Mouse (Mus musculus) midbrain, postnatal 0 days (tissue): ENCODE data around the gene Mindy1. TPM values are rescaled to one million over a fixed set of nuclear protein-coding genes. Genes with fewer than 3 reads are reported as not detected.

Experiments
- ATAC-seq: fragments of 200-750 bp; cut with Nextera tagmentation; 2 replicates; pipeline ENCODE4 v1.8.0; 2017; ENCODE audit warnings: moderate number of reproducible peaks, mild to moderate bottlenecking, moderate TSS enrichment, moderate library complexity; ENCODE audit not compliant: low FRiP score
- DNase-seq: peaks from one replicate; pipeline ENCODE4 v3.0.0-alpha.2; 2015; ENCODE audit warnings: low spot score
- H3K27ac ChIP-seq: fragments of 300-500 bp; sonication (generic); 2 replicates; pipeline ENCODE4 v1.5.1; 2014; ENCODE audit warnings: low read depth, mild to moderate bottlenecking, low read length, mixed read lengths
- H3K27me3 ChIP-seq: fragments of 300-500 bp; sonication (generic); 2 replicates; pipeline ENCODE4 v1.6.1; 2014; ENCODE audit warnings: low read length, control low read depth, mixed read lengths; ENCODE audit not compliant: insufficient read depth
- H3K36me3 ChIP-seq: fragments of 300-500 bp; sonication (generic); 2 replicates; pipeline ENCODE4 v1.6.1; 2014; ENCODE audit warnings: low read length, control low read depth, mixed read lengths; ENCODE audit not compliant: insufficient read depth
- H3K4me1 ChIP-seq: fragments of 300-500 bp; sonication (generic); 2 replicates; pipeline ENCODE4 v1.6.1; 2014; ENCODE audit warnings: mild to moderate bottlenecking, control low read depth, antibody characterized with exemption, low read length, mixed read lengths; ENCODE audit not compliant: insufficient read depth
- H3K4me2 ChIP-seq: fragments of 300-500 bp; sonication (generic); 2 replicates; pipeline ENCODE4 v1.6.1; 2014; ENCODE audit warnings: low read depth, mild to moderate bottlenecking, low read length, mixed read lengths; ENCODE audit not compliant: poor library complexity, severe bottlenecking
- H3K4me3 ChIP-seq: fragments of 300-500 bp; sonication (generic); 2 replicates; pipeline ENCODE4 v1.5.1; 2014; ENCODE audit warnings: low read depth, mild to moderate bottlenecking, low read length, moderate library complexity
- H3K9ac ChIP-seq: fragments of 300-500 bp; sonication (generic); replicated peaks from 2 replicates; pipeline ENCODE4 v1.6.1; 2014; ENCODE audit warnings: mild to moderate bottlenecking, low read length, moderate library complexity, mixed read lengths; ENCODE audit not compliant: poor library complexity, severe bottlenecking
- H3K9me3 ChIP-seq: fragments of 300-500 bp; sonication (generic); 2 replicates; pipeline ENCODE4 v1.6.1; 2016; ENCODE audit warnings: low read length, control low read depth
- CTCF ChIP-seq: IDR thresholded peaks from 2 replicates; pipeline ENCODE4 v1.5.1; 2016; ENCODE audit warnings: antibody characterized with exemption, mild to moderate bottlenecking
- whole genome bisulfite sequencing: fragments of 180-500 bp; shearing (Covaris S2); extraction: QIAGEN DNeasy Blood & Tissue Kit; methylation state at CpG from one replicate; pipeline ENCODE4 v1.1.7; 2014; 5-methylcytosine and 5-hydroxymethylcytosine counted together
- polyA plus RNA-seq: library from polyadenylated mRNA; unstranded; fragments of >200 nt; fragmentation: Nextera tagmentation; extraction: Ambion mirVana; gene quantifications from 2 replicates; pipeline ENCODE4 v1.2.1, GENCODE M21; 2015
- total RNA-seq: library from RNA; depleted of rRNA; stranded (reverse); fragments of >200 nt; gene quantifications from 2 replicates; pipeline ENCODE4 v1.2.3, GENCODE M21; 2014

The Mindy1 gene
- total and polyA plus RNA-seq, 2 experiments from 2014 or later: 34.8 to 37.1 TPM

- DNase-seq: no peak
- Histone ChIP-seq H3K27me3 (no peaks in the 10 kb centered on the region), H3K9ac (no peak overlapping the region), H3K4me1 (peaks cover 6% of the 10 kb centered on the region; the same call in 1 of the 2 replicates), H3K9me3 (no peaks in the 10 kb centered on the region), H3K4me2 (no peak overlapping the region), H3K27ac (no peak overlapping the region), H3K4me3 (no peak overlapping the region), H3K36me3 (peaks cover 8% of the 10 kb centered on the region; the same call in 1 of the 2 replicates)
- no peak for ATAC-seq
- 72% methylated on average over 5 of the region's 5 CpGs for WGBS
- TF ChIP-seq CTCF: no peak
These were observed 4.9 kb downstream of the Mindy1 start for GRCm38 (mm10) chr3:95286011-95286410.

GRCm38 (mm10) chr3:95286510-95286909, 5.4 kb downstream of the Mindy1 start:
- Histone ChIP-seq H3K9me3 (no peaks in the 10 kb centered on the region), H3K27ac (no peak overlapping the region), H3K4me1 (peaks cover 6% of the 10 kb centered on the region; the same call in 1 of the 2 replicates), H3K4me2 (no peak overlapping the region), H3K4me3 (no peak overlapping the region), H3K36me3 (peaks cover 8% of the 10 kb centered on the region; the same call in 1 of the 2 replicates), H3K27me3 (no peaks in the 10 kb centered on the region), H3K9ac (no peak overlapping the region)
- 89% methylated on average over 7 of the region's 7 CpGs for WGBS
- DNase-seq (no peak), ATAC-seq (no peak)
- no peak for TF ChIP-seq CTCF

GRCm38 (mm10) chr3:95287541-95287940, 6.4 kb downstream of the Mindy1 start:
- no peak overlapping the region for H3K27ac ChIP-seq
- DNase-seq (no peak), ATAC-seq (no peak)
- peaks cover 6% of the 10 kb centered on the region; the same call in 1 of the 2 replicates for H3K4me1 ChIP-seq
- no peak overlapping the region for H3K4me3 ChIP-seq
- 90% methylated on average over 3 of the region's 3 CpGs for WGBS
- H3K27me3 ChIP-seq: no peaks in the 10 kb centered on the region
- no peak overlapping the region for H3K9ac ChIP-seq
- no peak overlapping the region for H3K4me2 ChIP-seq
- no peaks in the 10 kb centered on the region for H3K9me3 ChIP-seq
- peaks cover 8% of the 10 kb centered on the region; the same call in 1 of the 2 replicates for H3K36me3 ChIP-seq
- no peak for TF ChIP-seq CTCF

GRCm38 (mm10) chr3:95289419-95289818, 8.3 kb downstream of the Mindy1 start:
- no peak for TF ChIP-seq CTCF
- Histone ChIP-seq H3K9me3 (no peaks in the 10 kb centered on the region), H3K4me3 (no peak overlapping the region), H3K27me3 (no peaks in the 10 kb centered on the region), H3K4me2 (no peak overlapping the region), H3K36me3 (peaks cover 9% of the 10 kb centered on the region; the same call in 1 of the 2 replicates), H3K27ac (no peak overlapping the region), H3K4me1 (no peaks in the 10 kb centered on the region), H3K9ac (no peak overlapping the region)
- DNase-seq (no peak), ATAC-seq (no peak)
- WGBS: 93% methylated on average over 4 of the region's 4 CpGs

- Histone ChIP-seq H3K27ac (no peak overlapping the region), H3K4me1 (no peaks in the 10 kb centered on the region), H3K9me3 (no peaks in the 10 kb centered on the region), H3K27me3 (no peaks in the 10 kb centered on the region), H3K9ac (no peak overlapping the region), H3K4me3 (no peak overlapping the region), H3K36me3 (peaks cover 17% of the 10 kb centered on the region), H3K4me2 (no peak overlapping the region)
- no peak for ATAC-seq
- TF ChIP-seq CTCF: no peak
- WGBS: 80% methylated on average over 6 of the region's 6 CpGs
- DNase-seq: no peak
These were observed 9.0 kb downstream of the Mindy1 start for GRCm38 (mm10) chr3:95290156-95290555.

- no peak for TF ChIP-seq CTCF
- Histone ChIP-seq H3K9me3 (no peaks in the 10 kb centered on the region), H3K9ac (no peak overlapping the region), H3K4me1 (no peaks in the 10 kb centered on the region), H3K4me3 (no peak overlapping the region), H3K4me2 (no peak overlapping the region), H3K27me3 (no peaks in the 10 kb centered on the region), H3K36me3 (peaks cover 21% of the 10 kb centered on the region), H3K27ac (no peak overlapping the region)
- no peak for DNase-seq
- 85% methylated on average over 4 of the region's 4 CpGs for WGBS
- no peak for ATAC-seq
These were observed 9.9 kb downstream of the Mindy1 start for GRCm38 (mm10) chr3:95291041-95291440.
